Mouse (Mus musculus) Muller cell, postnatal 12 days (primary cell): ENCODE data around the gene Nudt8.

ENCODE experiments used
- DNase-seq: peaks from one replicate; pipeline ENCODE4 v3.0.0-alpha.2; 2015; ENCODE audit errors: inconsistent ontology term

The Nudt8 gene

DNA sequence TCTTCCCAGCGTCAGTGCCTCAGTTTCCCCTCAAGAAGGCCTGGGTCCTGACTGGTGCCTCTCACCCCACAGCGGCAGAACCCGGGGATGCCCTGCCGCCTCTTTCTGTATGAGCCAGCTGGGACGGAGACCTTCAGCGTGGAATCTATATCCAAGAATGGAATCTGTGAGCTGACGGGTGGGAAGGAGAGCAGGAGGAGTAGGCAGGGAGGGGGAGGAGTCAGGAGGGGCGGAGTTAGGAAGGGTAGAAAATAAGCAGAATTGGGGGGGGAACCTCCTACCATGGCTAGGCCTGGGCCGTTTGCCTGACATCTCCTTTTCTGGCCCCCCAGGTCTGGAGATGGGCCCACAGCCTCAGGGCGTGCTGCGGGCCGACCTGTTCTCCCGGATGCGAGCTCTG, 12.3 kb upstream of the Nudt8 start:
- DNase-seq, result no peak

DNA sequence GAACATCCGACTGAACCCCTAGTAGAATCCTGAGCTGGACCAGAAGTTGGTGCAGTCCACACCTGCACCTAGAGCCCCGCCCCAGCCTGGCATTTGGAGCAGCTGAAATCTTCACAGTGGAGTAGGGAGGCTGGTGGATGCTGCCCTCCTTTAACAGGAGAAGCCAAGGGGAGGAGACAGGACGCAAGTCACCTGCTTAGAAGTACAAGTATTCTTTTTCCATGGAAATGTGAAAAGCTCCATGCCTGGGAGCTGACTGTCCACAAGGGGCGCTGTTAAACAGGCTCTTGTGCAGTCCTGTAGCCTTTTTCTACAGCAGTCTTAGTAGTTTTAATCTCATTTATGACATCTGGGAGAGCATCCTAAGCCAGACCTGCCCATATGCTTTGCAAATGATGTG, 11.6 kb upstream of the Nudt8 start:
- DNase-seq, result no peak

DNA sequence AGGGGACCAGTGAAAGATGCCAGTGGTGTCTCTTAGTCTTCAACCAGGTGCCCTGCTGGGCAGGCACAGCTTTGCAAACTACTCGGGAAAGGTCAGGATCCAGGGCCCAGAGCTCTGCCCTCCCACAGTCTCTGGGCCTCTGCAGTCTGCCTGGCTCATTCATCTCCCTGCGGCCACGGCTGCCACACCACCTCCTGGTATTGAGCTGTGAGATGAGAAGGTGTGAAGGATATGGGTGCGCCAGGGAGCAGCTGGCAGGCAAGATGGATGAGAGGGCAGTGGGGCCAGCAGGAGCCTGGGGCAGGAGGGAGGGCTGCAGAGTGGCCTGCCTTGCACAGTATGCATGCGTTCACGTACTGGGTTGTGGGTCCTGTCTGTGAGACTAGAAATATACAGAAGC, 9.6 kb upstream of the Nudt8 start:
- DNase-seq, result no peak

DNA sequence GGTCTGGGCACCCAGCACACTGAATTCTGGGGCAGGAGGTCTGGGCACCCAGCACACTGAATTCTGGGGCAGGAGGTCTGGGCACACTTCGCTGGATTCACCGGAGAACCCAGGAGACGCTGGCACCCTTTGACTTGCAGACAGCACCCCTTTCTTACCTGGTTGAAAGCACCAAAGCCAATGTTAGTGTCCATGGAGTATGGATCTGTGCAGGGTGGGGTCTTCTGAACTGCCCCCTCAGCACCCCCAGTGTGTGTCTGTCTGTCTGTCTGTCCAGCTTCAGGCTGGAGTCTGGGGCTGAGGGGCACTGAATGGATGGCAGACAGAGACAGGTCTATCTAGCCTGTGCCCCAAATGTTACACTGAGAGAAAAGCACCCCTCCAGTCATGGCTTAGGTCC, 8.8 kb upstream of the Nudt8 start:
- DNase-seq, result no peak

DNA sequence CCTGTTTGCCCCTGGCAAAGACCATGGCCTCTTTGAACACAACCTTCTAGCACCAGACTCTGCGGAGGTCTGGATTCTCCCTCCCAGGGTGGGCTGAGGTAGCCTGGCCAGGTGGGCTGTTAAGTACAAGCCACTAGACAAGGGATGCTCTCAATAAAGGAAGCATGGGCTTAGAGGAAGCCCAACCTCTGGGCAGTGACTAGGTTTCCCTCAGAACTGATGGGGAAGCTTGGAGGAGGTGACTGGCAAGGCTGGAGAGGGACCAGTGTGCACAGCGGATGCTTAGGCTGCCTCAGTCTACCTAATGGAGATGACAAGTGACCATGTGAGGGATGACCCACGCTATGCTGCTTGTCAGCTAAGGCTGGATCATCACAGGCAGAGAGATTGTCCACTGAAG, 8.4 kb upstream of the Nudt8 start:
- DNase-seq, result no peak

DNA sequence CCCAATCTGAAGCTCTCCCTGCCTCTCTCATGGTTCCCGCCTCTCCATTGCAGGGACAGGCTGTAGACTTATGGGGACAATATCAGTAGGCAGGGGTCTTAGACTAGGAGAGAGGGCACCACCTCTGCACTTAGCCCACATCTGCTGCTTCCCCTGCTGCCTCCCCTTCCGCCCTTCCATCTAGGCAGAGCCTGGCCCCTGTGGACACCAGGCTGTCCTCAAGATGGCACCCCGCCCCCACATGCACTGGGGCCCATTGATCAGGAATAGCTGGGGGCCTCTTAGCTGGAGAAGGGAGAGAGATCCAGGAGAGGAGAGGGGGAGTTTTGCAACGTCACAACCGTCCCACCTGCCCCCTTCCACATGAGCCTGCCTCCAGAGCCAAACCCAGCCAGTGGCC, 8.0 kb upstream of the Nudt8 start, which contains the start of gene Tbx10:
Gene Tbx10 (plus strand): TSS at position 337 of the 400 bp plus-strand sequence.
- no peak for DNase-seq

DNA sequence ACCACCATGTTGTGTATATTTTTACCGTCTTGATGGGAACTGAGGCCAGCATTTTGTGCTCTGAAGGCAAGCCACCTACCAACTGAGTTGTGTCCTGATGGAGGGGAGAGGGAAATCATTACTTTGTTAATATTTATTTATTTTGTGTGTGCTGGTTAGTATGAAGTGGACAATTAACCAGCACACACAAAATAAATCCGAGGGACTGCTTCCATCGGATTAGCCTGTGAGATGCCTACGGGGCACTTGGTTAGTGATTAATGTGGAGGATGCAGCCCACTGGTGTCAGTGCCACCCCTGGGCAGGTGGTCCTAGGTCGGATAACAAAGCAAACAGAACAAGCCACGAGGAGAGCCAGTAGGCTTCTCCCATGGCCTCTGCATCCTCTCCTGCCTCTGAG, 5.4 kb upstream of the Nudt8 start:
- no peak for DNase-seq

DNA sequence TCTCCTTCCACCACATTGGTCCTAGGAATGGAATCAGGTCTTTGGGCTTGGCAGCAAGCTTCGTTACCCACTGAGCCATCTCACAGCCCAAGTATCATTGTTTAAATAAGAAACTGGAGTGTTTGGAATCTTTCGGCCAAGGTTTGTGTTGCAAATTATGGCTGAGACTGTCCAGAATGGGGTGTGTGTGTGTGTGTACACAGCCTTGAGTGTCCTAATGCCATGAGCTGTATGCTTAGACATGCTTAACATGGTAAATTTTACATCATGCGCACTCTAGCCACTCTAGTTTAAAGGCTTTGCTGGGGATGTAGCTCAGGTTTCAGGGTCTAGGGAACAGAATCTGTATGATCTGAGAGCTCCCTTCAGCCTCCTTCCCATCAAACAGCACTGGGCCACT, 4.9 kb upstream of the Nudt8 start:
- DNase-seq, result no peak

DNA sequence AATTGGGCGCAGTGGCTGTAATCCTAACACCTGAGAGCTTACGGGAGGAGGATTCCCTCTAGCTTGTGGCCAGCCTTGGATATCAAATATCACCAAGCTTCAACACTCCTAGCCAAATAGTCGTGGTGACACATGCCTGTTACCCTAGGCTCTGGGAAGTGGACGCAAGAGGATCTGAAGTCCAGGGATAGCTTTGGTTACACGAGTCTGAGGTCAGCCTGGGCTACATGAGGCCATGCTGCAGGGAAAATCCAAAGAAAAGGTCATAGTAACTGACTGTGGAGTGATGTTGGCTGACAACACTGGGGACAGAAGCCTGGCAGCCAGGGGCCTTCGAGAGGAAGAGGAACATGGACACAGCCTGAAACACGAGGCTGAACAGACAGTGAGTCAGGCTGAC, 4.3 kb upstream of the Nudt8 start:
- DNase-seq, result no peak

DNA sequence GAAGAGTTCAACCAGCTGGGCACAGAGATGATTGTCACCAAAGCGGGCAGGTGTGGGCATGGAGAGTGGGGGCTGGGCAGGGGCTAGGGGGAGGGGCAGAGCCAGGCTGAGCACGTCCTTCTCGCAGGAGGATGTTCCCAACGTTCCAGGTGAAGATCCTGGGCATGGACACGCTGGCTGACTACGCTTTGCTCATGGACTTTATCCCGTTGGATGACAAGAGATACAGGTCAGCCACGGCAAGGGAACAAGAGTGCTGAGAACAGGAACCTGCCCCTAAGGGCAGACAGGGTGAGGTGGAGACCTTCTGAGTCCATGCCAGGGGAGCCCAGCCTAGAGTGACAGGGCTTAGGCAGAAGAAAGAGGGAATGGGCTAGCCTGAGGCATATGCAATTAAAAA, 3.6 kb upstream of the Nudt8 start:
- DNase-seq, result no peak

DNA sequence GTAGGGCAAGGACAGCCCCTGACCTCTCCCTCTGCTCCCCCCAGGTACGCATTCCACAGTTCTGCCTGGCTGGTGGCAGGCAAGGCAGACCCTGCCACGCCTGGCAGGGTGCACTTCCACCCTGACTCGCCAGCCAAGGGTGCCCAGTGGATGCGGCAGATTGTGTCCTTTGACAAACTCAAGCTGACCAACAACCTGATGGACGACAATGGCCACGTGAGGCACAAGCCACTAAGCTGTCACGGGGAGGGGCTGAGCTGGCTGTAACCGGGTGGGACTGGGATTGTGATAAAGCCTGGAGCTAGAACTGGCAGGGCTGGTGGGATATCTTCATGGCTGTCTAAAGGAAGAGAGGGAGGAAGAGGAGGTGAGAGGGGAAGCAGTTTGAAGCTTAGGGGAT, 3.1 kb upstream of the Nudt8 start:
- DNase-seq, result no peak

DNA sequence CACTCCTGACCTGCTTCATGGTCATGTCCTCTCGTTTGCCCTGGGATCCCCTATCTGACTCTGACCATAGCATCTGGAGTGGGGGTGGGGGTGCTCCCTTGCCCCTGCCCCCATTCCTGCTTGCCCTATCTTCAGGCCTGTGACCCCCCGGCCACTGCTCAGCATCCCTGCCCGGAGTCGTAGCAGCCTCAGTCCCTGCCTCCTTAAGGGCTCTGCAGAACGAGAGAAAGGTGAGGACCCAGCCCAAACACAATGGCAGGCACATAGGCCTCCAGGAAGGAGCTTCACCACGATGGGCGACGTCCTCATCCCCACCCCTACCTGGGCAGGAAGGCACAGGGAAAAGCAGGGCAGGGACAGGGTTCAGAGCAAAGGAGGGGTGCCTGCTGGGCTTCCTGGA, 2.0 kb upstream of the Nudt8 start:
- DNase-seq, result no peak

DNA sequence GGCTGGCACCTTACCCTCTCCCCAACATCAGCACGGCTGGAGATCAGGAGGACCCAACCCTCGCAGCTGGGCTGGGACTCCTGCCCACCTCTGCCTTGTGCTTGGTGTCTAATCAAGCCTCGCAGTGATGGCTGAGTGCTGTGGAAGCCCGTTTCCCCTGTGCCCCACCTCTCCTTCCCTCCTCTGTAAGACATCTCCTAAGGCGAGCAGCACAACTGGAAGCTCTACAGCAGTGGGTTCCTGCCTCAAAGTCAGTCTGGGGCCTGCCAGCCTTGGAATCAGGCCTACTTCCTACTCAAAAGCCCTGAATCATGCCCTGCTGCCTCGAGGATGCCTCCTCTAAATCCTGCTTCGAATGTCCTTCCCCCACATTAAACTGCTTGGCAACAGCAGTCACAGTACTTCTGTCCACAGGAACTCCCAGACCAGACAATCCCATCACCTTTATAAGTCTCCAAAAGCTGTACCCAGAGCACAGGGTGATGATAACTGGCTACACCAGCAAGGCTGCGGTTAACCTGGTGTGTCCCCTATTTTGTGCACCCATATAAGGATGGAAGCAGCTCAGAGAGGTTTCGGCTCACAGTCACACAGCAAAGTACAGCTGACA, 1.2 kb upstream of the Nudt8 start:
- DNase-seq, result no peak

DNA sequence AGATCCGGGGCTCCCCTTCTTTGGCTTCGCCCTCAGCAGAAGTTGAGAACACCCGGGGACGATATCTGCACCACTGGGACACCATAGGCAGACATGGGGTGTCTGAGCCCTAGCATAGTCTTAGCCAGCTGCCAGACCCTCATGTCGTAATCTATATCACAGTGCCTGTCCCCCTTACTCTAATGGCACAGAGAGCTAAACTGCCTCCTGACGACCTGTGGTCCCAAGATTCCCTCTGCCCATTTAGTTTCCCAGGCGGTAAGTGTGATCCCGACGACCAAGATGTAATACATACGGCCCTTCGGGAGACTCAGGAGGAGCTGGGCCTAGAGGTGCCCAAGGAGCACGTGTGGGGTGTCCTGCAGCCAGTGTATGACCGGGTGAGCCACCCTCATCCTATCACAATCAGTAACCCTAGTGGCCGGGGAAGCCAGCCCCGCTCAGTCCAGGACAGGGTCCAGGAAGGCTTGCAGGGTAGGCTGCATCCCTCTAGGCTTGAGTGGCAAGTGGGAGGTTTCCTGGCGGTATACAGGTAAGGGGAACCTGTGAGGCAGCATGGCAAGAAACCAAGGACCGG, 657 bp downstream of the Nudt8 start:
- DNase-seq, result peak; percentile 25

DNA sequence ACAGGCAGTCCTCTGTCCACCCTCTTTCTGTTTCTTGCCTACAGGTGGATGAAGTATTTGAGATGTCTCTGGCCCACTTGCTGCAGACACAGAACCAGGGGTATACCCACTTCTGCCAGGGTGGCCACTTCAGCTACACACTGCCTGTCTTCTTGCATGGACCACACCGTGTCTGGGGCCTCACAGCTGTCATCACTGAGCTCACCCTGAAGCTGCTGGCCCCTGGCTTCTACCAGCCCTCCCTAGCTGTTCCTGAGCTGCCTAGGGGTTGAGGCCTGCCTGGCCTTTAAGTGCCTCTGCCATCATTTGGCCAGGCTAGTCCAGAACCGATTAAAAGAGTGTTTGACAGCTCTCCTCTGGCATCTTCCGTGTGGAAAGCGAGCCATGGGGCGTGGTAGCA, 1.4 kb downstream of the Nudt8 start:
- DNase-seq, result no peak

DNA sequence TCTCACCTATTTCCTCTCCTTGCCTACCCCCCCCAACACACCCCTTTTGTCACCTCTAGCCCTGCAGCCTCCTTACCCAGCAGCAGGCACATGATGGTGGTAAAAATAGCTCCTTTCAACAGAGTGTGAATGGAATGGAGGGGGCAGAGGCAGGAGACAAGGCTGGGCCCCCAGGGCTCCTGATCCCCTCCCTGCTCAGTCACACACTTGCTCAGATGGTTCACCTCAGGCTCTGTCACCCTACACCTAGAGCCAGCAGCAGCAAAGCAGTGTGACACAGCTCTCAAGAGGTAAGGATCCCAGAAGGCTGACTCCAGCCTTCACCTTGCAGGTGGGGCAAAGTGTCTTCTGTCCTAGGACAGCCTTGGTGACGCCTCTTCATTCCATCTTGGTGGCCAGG, 2.7 kb downstream of the Nudt8 start, which contains the start of gene Doc2g:
Gene Doc2g (plus strand): TSS at position 202 of the 400 bp plus-strand sequence.
- no peak for DNase-seq

DNA sequence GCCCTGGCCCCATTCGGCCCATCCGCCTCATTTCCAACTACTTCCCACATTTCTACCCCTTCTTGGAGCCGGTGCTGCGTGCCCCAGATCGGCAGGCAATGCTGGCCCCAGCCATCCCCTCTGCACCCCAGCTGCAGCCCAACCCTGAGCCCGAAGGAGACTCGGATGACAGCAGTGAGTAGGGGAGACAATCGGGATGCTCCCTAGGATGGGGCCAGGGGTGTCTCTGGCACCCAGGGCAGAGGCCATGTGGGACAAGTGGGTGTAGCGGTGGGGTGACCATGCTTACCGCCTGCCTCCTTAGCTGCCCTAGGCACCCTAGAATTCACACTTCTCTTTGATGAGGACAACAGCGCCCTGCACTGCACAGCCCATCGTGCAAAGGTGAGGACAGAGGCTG, 3.3 kb downstream of the Nudt8 start:
- no peak for DNase-seq

DNA sequence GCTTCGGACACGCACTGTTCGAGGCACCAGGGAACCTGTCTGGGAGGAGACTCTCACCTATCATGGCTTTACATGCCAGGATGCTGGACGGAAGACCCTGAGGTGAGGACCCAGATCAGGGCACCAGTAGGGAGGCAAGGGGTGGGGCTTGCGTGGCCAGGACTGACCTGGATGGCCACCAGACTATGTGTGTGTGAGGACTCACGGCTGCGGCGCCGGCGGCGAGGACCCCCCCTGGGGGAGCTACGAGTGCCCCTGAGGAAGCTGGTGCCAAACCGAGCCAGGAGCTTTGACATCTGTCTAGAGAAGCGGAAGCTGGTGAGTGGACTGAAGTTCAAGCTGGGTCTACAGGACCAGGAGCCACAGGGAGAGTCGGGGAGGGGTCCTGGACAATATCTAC, 4.0 kb downstream of the Nudt8 start:
- no peak for DNase-seq

DNA sequence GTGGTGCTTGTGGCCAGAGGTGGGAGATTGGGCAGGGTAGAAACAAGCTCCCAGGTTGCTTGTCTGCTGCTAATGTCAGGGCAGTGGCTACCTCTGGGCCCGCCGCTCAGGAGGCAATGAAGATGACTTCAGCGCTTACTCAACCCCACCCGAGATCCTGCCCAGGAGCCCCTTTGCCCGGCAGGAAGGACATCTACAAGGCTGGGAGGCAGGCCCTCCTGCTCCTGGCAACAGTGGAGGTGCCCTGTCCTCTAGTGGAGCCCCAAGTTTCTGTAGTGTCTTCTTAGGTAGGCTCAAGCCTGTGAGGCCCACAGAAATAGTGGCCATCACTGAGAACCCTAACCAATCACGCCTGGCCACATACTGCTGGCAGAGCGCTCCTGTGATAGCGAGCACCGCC, 4.7 kb downstream of the Nudt8 start:
- no peak for DNase-seq

DNA sequence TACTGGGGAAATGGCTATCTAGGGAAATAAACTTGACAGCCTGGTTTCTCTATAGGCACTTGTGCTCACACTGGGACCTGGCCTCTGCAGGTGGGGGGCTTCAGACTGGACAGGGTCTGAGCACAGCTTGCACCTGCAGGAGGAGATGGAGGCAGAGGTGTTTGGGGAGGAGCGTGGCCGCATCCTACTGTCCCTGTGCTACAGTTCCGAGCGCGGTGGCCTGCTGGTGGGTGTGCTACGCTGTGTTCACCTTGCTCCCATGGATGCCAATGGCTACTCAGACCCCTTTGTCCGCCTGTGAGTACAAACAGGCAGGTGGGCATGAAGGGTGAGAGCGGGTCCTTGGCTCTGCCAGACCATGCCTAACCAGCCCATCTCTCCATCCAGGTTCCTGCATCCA, 5.6 kb downstream of the Nudt8 start:
- no peak for DNase-seq

DNA sequence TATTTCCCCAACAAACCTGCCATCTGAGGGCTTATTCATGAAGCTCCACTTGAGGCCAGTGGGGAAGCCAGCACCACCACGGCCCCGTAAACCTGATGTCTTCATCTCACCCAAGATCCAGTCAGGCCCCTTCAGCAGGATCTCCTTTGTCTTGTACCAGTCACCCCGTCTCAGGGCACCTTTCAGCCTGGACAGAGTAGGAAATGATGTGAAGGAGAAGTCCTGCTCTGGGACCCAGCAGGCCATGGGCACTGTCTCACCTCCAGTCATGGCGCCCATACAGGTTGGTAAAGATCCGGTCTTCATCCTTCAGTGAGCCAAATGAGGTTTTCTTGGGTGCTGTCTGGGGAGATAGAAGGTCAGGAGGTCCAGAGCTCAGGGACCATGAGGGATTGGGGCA, 10.7 kb downstream of the Nudt8 start:
- DNase-seq, result no peak

DNA sequence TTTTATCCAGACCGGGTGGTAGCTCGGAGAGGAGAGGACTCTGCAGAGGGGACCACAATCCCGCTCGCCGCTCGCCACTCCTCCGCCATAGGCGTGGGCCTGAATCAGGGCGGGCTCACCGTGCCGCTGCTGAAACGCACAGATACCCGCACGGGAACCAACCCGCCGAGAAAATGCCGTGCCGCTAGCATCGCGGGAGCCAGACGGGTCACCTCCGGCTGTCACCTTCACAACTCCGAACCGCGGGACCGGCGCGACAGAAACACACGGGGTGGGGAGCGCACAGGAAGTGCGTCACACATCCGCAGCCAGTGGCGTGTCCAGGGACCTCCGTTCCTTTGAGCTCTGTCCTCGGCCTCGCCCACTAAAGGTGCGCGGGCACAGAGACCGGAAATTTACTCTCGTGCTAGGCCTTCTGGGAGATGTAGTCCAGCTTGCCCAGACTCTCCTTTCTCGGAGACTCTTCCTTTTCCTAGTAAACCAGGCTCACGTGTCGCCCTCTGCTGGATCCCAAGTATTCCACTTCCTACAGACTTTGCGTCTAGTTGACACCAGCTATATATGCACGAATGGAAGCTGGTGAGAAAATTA, 12.1 kb downstream of the Nudt8 start, which contains the start of gene Ndufv1:
Gene Ndufv1 (minus strand): TSS at position 375 of the 591 bp plus-strand sequence.
- DNase-seq, result peak; percentile 96

DNA sequence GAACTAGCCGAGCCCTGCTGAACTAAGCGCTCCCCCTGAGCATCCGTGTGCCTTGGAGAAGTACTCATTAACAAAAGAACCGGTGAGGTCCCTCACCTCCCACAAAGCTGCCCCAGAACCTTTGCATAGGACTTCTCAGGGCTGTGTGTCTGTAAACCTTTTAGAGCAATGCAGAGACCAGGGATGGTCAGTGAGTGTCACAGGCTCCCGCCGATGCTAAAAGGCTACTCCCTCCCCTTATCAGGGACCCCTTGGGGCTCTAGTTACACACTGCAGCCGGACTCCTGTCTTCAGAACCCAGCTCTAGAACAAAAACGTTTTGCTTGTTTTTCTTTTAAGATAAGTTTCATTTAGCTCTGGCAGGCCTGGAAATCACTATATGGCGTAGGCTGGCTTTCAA, 12.7 kb downstream of the Nudt8 start:
- no peak for DNase-seq

DNA sequence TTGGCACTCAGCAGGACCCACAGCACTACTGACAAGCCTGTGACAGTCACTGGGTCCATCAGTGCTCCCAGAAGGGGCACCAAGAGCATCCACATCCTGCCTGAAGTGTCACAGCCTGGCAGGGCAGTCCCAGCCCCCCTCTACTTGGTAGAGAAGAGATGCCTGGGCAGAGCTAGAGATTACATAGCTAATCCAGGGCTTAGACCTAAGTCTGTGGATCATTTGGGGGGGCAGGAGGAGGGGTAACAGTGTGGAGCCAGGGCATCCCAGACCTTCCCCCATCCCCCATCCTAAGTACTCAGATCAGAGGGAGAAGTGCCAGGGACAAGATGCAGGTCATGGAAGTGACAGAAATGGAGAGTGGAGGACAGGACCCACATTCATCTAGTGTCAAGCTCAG, 14.4 kb downstream of the Nudt8 start:
- no peak for DNase-seq
